Mouse (Mus musculus) neural tube, embryonic 14.5 days (tissue): ENCODE data around the gene Shisa8. TPM values are rescaled to one million over a fixed set of nuclear protein-coding genes. Genes with fewer than 3 reads are reported as not detected.

ENCODE experiments used
- ATAC-seq: fragments of 200-750 bp; cut with Nextera tagmentation; 2 replicates; pipeline ENCODE4 v1.8.0; 2017; ENCODE audit warnings: low read depth, mild to moderate bottlenecking, moderate TSS enrichment, moderate library complexity
- H3K27ac ChIP-seq: fragments of 300-500 bp; sonication (generic); 2 replicates; pipeline ENCODE4 v1.5.1; 2014; ENCODE audit warnings: low read depth, mild to moderate bottlenecking, control low read depth, low read length, moderate library complexity, mixed read lengths
- H3K27me3 ChIP-seq: fragments of 300-500 bp; sonication (generic); 2 replicates; pipeline ENCODE4 v1.6.1; 2014; ENCODE audit warnings: low read length; ENCODE audit not compliant: control insufficient read depth, insufficient read depth
- H3K36me3 ChIP-seq: fragments of 300-500 bp; sonication (generic); 2 replicates; pipeline ENCODE4 v1.6.1; 2014; ENCODE audit warnings: low read length, mixed read lengths; ENCODE audit not compliant: control insufficient read depth, insufficient read depth
- H3K4me1 ChIP-seq: fragments of 300-500 bp; sonication (generic); 2 replicates; pipeline ENCODE4 v1.6.1; 2014; ENCODE audit warnings: low read length; ENCODE audit not compliant: control insufficient read depth, insufficient read depth
- H3K4me2 ChIP-seq: fragments of 300-500 bp; sonication (generic); 2 replicates; pipeline ENCODE4 v1.6.1; 2014; ENCODE audit warnings: mild to moderate bottlenecking, low read depth, low read length, control low read depth
- H3K4me3 ChIP-seq: fragments of 300-500 bp; sonication (generic); 2 replicates; pipeline ENCODE4 v1.5.1; 2014; ENCODE audit warnings: low read depth, low read length, control low read depth, mixed read lengths
- H3K9ac ChIP-seq: fragments of 300-500 bp; sonication (generic); replicated peaks from 2 replicates; pipeline ENCODE4 v1.6.1; 2014; ENCODE audit warnings: low read depth, mild to moderate bottlenecking, control low read depth, low read length, mixed read lengths
- H3K9me3 ChIP-seq: fragments of 300-500 bp; sonication (generic); 2 replicates; pipeline ENCODE4 v1.6.1; 2016; ENCODE audit warnings: low read length; ENCODE audit not compliant: control insufficient read depth
- WGBS: fragments of 180-500 bp; shearing (Covaris S2); extraction: QIAGEN DNeasy Blood & Tissue Kit; methylation state at CpG from one replicate; pipeline ENCODE4 v1.1.7; 2014; 5-methylcytosine and 5-hydroxymethylcytosine counted together
- polyA plus RNA-seq: library from polyadenylated mRNA; unstranded; fragments of >200 nt; fragmentation: Nextera tagmentation; extraction: Ambion mirVana; gene quantifications from 2 replicates; pipeline ENCODE4 v1.2.1, GENCODE M21; 2014

The Shisa8 gene
- polyA plus RNA-seq, 1 experiment from 2014 or later: 6.9 TPM

DNA sequence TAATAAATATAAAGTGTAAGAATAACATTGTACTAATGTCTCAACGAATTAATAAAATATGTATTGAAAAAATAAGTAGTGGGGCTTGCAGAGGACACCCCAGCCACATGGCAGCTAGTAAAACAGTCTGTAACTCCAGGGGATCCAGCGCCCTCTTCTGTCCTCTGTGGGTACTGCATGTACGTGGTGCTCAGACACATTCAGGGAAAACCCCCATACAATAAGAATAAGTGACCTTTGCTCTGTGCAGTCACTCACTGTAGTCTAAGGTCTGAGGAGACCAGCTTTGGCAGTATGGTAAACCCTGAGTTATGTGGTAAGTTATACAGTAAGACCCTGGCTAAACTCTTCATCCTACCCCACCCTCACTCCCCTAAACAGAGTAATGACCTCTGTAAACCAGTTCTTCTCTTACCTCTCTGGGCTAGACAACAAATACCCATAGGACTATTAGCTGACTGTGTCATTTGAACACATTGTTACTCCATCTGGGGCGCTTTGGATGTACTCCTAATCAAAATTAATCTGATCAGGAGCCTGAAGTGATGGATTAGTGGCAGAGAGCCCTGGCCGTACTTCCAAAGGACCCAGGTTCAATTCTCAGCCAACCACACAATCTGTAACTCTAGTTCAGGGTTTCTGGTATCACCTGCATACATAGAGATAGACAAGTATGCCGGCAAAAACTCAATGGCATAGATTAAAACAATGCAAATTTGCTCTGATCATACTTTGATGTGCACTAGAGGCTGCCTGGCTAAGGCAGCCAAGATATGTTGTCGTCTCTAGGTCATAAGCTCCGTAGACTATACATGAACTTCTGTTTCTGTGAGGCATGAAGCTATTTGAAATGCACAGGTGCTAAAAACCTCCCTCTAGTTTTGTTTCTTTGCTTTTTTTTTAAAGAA, 47.0 kb downstream of the Shisa8 start:
- Histone ChIP-seq H3K9ac (no peak overlapping the region), H3K27me3 (no peaks in the 10 kb centered on the region), H3K9me3 (no peaks in the 10 kb centered on the region), H3K4me1 (peaks cover 42% of the 10 kb centered on the region), H3K27ac (peak overlapping the region; percentile 18; the same call in 1 of the 2 replicates), H3K4me2 (no peak overlapping the region), H3K36me3 (no peaks in the 10 kb centered on the region), H3K4me3 (no peak overlapping the region)
- no peak for ATAC-seq
- 61% methylated on average over 8 of the region's 8 CpGs for WGBS

GRCm38 (mm10) chr15:82164496-82164895, 48.1 kb downstream of the Shisa8 start:
- no peak overlapping the region for H3K4me2 ChIP-seq
- no peaks in the 10 kb centered on the region for H3K36me3 ChIP-seq
- no peak overlapping the region for H3K9ac ChIP-seq
- no peak overlapping the region for H3K27ac ChIP-seq
- H3K9me3 ChIP-seq: no peaks in the 10 kb centered on the region
- ATAC-seq: no peak
- no peaks in the 10 kb centered on the region for H3K27me3 ChIP-seq
- peaks cover 31% of the 10 kb centered on the region for H3K4me1 ChIP-seq
- H3K4me3 ChIP-seq: no peak overlapping the region
- 82% methylated on average over 7 of the region's 7 CpGs for WGBS

- Histone ChIP-seq H3K27ac (no peak overlapping the region), H3K9me3 (no peaks in the 10 kb centered on the region), H3K36me3 (no peaks in the 10 kb centered on the region), H3K4me3 (no peak overlapping the region), H3K9ac (no peak overlapping the region), H3K4me2 (no peak overlapping the region), H3K27me3 (no peaks in the 10 kb centered on the region), H3K4me1 (peaks cover 31% of the 10 kb centered on the region)
- ATAC-seq: no peak
- WGBS: 50% methylated on average over 4 of the region's 4 CpGs
These were observed 48.6 kb downstream of the Shisa8 start for GRCm38 (mm10) chr15:82164061-82164399.

DNA sequence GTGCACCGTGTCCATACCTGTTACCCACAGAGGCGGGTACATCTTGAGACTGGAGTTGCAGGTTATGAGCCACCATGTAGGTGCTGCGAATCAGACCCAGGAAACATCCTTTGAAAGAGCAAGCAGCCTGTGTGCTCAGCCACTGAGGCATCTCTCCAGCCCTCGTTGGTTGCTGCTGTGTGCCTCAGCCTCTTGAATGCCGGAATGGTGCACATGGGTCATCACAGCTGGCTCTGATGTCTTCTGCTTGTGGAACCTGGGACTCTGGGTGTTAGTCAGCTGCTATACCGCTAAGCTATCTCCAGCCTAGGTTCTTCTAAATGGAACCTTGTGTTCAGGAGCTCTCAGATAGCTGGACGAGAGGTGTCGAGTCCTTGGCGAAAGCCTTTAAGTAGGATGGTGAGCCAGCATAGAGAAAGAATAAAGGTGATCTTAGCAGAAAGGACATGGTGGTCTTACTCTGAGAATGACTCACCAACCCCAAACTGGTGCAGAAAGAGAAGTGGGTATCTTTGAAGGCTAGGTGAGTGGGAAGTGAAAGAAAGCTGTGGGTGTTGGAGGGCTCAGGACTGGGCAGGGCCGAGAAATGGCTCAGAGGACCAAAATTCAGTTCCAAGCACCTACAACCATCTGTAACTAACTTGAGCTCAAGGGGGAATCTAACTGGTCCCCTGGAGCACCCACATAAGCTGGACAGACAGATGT, 49.1 kb downstream of the Shisa8 start:
- Histone ChIP-seq H3K36me3 (no peaks in the 10 kb centered on the region), H3K27ac (no peak overlapping the region), H3K4me3 (no peak overlapping the region), H3K9ac (no peak overlapping the region), H3K4me1 (peaks cover 33% of the 10 kb centered on the region), H3K27me3 (no peaks in the 10 kb centered on the region), H3K9me3 (no peaks in the 10 kb centered on the region), H3K4me2 (no peak overlapping the region)
- no peak for ATAC-seq
- WGBS: 85% methylated on average over 10 of the region's 10 CpGs

DNA sequence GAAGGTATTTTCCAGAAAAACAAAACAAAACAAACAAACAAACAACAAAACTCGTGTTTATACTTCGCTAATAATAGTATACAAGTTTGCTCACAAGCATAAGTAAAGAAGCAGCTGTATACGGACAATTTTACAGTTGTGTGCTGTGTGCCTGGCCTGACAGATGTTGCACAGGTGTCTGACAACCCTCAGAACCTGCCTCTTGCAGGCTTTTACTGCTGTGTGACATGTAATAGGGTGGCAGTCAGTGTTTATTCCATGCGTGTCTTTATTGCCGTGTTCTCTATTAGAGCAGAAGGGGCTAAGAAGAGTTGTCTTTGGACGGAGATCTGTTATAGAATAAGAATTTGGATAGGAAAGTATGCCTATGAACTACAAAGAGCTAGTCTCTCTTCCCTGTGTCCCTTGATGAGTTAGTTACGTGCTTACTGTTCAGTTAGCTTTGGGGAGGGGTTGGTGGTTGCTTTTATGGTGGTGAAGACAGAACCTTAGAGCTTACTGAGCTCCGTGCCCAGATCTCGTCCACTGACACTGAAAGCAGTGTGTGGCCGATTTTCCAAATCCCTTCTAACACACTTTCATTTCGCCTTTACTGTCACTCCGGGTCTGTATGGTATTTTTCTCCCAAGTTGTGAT, 50.5 kb downstream of the Shisa8 start:
- no peaks in the 10 kb centered on the region for H3K9me3 ChIP-seq
- no peak overlapping the region for H3K27ac ChIP-seq
- no peak overlapping the region for H3K9ac ChIP-seq
- WGBS: 84% methylated on average over 12 of the region's 12 CpGs
- no peaks in the 10 kb centered on the region for H3K27me3 ChIP-seq
- no peak for ATAC-seq
- no peaks in the 10 kb centered on the region for H3K36me3 ChIP-seq
- no peak overlapping the region for H3K4me2 ChIP-seq
- peaks cover 27% of the 10 kb centered on the region for H3K4me1 ChIP-seq
- H3K4me3 ChIP-seq: no peak overlapping the region

- Histone ChIP-seq H3K4me1 (peaks cover 16% of the 10 kb centered on the region), H3K4me2 (no peak overlapping the region), H3K4me3 (no peak overlapping the region), H3K9ac (no peak overlapping the region), H3K27me3 (no peaks in the 10 kb centered on the region), H3K36me3 (no peaks in the 10 kb centered on the region), H3K27ac (no peak overlapping the region), H3K9me3 (no peaks in the 10 kb centered on the region)
- WGBS: 81% methylated on average over 11 of the region's 11 CpGs
- ATAC-seq: no peak
These were observed 51.6 kb downstream of the Shisa8 start for GRCm38 (mm10) chr15:82160731-82161640.

GRCm38 (mm10) chr15:82159471-82159870, 53.1 kb downstream of the Shisa8 start:
- H3K4me3 ChIP-seq: no peak overlapping the region
- H3K9ac ChIP-seq: no peak overlapping the region
- no peak for ATAC-seq
- no peaks in the 10 kb centered on the region for H3K9me3 ChIP-seq
- H3K4me1 ChIP-seq: peaks cover 12% of the 10 kb centered on the region; the same call in 1 of the 2 replicates
- H3K27me3 ChIP-seq: no peaks in the 10 kb centered on the region
- no peak overlapping the region for H3K27ac ChIP-seq
- WGBS: 86% methylated on average over 9 of the region's 9 CpGs
- no peaks in the 10 kb centered on the region for H3K36me3 ChIP-seq
- H3K4me2 ChIP-seq: no peak overlapping the region

DNA sequence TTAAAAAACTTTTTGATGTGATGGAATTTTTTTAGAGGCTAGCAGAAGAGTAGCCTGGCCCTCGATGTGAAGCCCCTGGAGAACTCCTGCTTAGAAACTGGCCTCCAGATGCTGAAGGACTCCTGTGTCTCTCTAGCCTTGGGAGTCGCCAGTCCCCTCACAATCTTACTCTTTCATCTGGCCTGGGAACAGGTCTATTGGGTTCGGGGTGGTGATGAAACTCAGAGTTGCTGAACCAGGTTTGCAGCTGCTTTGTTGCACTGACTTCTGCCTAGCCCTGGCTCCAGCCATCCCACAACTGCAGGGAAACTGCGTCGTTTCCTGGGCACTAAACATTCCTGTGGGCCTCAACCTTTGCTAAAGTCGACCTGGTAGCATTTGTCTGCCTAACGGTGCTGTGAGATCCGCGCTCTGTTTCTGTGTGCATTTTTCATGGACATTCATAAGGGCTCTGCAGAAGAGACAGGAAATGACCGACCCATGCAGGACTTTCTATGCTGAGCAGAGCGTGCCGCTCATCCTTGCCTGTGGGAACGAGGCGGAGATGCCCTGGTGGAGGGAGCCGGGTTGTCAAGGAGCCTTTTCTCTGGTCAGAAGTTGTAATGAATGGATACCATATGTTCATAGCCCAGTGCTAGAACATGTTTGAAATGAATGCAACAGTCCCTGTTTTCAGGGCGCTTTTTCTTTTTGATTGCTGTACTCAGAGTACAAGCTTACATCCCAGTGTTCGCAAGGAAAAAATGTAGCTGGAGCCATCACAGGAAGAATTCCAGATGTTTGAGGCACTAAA, 54.2 kb downstream of the Shisa8 start:
- WGBS: 64% methylated on average over 17 of the region's 17 CpGs
- Histone ChIP-seq H3K9ac (no peak overlapping the region), H3K27ac (no peak overlapping the region), H3K27me3 (no peaks in the 10 kb centered on the region), H3K4me3 (no peak overlapping the region), H3K36me3 (no peaks in the 10 kb centered on the region), H3K9me3 (no peaks in the 10 kb centered on the region), H3K4me2 (no peak overlapping the region), H3K4me1 (peaks cover 9% of the 10 kb centered on the region; the same call in 1 of the 2 replicates)
- ATAC-seq: no peak
